Mouse (Mus musculus) lung, adult 2 months (tissue): Measurements from ENCODE around the gene Olfr1102. TPM values are rescaled to one million over a fixed set of nuclear protein-coding genes. Genes with fewer than 3 reads are reported as not detected.

Experiments
- DNase-seq: peaks from one replicate; pipeline ENCODE4 v3.0.0; 2022
- H3K4me1 ChIP-seq: fragments of 200-500 bp; 2 replicates; pipeline ENCODE4 v1.6.1; 2011; ENCODE audit warnings: low read length; ENCODE audit not compliant: control insufficient read depth, insufficient read depth
- H3K4me3 ChIP-seq: fragments of 200-500 bp; replicated peaks from 2 replicates; pipeline ENCODE3; 2011; ENCODE audit warnings: low read depth, mild to moderate bottlenecking, control low read depth, low read length; ENCODE audit errors: extremely low read depth
- CTCF ChIP-seq: fragments of 200-500 bp; IDR thresholded peaks from 2 replicates; pipeline ENCODE4 v1.5.1; 2011; ENCODE audit warnings: mild to moderate bottlenecking, low read length, control low read depth; ENCODE audit not compliant: insufficient read depth
- POLR2A ChIP-seq: fragments of 200-500 bp; IDR thresholded peaks from 2 replicates; pipeline ENCODE4 v1.6.1; 2011; ENCODE audit warnings: low read depth, mild to moderate bottlenecking, control low read depth, low read length, borderline replicate concordance; ENCODE audit errors: extremely low read depth
- WGBS: fragments of 180-500 bp; shearing (Covaris S2); methylation state at CpG from one replicate; pipeline ENCODE4 v1.1.7; 2018; 5-methylcytosine and 5-hydroxymethylcytosine counted together
- polyA plus RNA-seq: library from polyadenylated mRNA; depleted of rRNA; stranded (reverse); fragments of >200 nt; gene quantifications from 2 replicates; pipeline ENCODE4 v1.2.3, GENCODE M21; 2012; rRNA removed

Olfr1102 gene
- polyA plus RNA-seq: not detected in 2 replicates

GRCm38 (mm10) chr2:86998098-86998497 lies at the start of gene Olfr1102:
Gene Olfr1102, plus strand, starts transcription at chr2:86998398.
- no peak for TF ChIP-seq CTCF
- TF ChIP-seq POLR2A: no peak
- H3K4me1 ChIP-seq: no peaks in the 10 kb centered on the region

GRCm38 (mm10) chr2:86960593-86960992 lies 37.6 kb upstream of the Olfr1102 start, which contains the start of gene Olfr1099:
Gene Olfr1099, minus strand, starts transcription at chr2:86960693.
- Histone ChIP-seq H3K4me1 (no peaks in the 10 kb centered on the region), H3K4me3 (no peak within 1 kb of the TSS)
- no peak for DNase-seq
- WGBS: 66% methylated on average over 1 of the region's 1 CpGs
- TF ChIP-seq CTCF: no peak
- TF ChIP-seq POLR2A: no peak

More at GRCm38 (mm10) chr2:86998098-86998497, at the start of gene Olfr1102:
- H3K4me3 ChIP-seq: no peak within 1 kb of the TSS
- DNase-seq: no peak

GRCm38 (mm10) chr2:86979854-86980253 lies 18.3 kb upstream of the Olfr1102 start, which contains the start of gene Olfr1100:
Gene Olfr1100, minus strand, starts transcription at chr2:86979954.
- Histone ChIP-seq H3K4me1 (no peaks in the 10 kb centered on the region), H3K4me3 (no peak within 1 kb of the TSS)
- no peak for DNase-seq
- WGBS: 63% methylated on average over 3 of the region's 3 CpGs
- TF ChIP-seq CTCF (no peak), POLR2A (no peak)

- WGBS: 57% methylated on average over 3 of the region's 3 CpGs
- Histone ChIP-seq H3K4me1 (no peaks in the 10 kb centered on the region), H3K4me3 (no peak within 1 kb of the TSS)
- no peak for DNase-seq
- no peak for TF ChIP-seq POLR2A
- no peak for TF ChIP-seq CTCF
Measured at GRCm38 (mm10) chr2:86991121-86991520, 7.1 kb upstream of the Olfr1102 start, which contains the start of gene Olfr1101. Gene Olfr1101, minus strand, starts transcription at chr2:86991221.

GRCm38 (mm10) chr2:87026980-87027379 lies 28.8 kb downstream of the Olfr1102 start, which contains the start of gene Olfr1104:
Gene Olfr1104, minus strand, starts transcription at chr2:87027080.
- 73% methylated on average over 1 of the region's 1 CpGs for WGBS
- Histone ChIP-seq H3K4me3 (no peak within 1 kb of the TSS), H3K4me1 (no peaks in the 10 kb centered on the region)
- DNase-seq: no peak
- no peak for TF ChIP-seq CTCF
- TF ChIP-seq POLR2A: no peak

- no peak within 1 kb of the TSS for H3K4me3 ChIP-seq
- no peak for DNase-seq
- no peaks in the 10 kb centered on the region for H3K4me1 ChIP-seq
- TF ChIP-seq POLR2A: no peak
- no peak for TF ChIP-seq CTCF
Measured at GRCm38 (mm10) chr2:87036431-87036830, 38.2 kb downstream of the Olfr1102 start, which contains the start of gene Olfr1105. Gene Olfr1105, minus strand, starts transcription at chr2:87036531.

GRCm38 (mm10) chr2:87052173-87052572 lies 54.0 kb downstream of the Olfr1102 start, which contains the start of gene Olfr1106:
Gene Olfr1106, minus strand, starts transcription at chr2:87052273.
- Histone ChIP-seq H3K4me3 (no peak within 1 kb of the TSS), H3K4me1 (no peaks in the 10 kb centered on the region)
- DNase-seq: no peak
- WGBS: 56% methylated on average over 1 of the region's 1 CpGs
- TF ChIP-seq POLR2A: no peak
- TF ChIP-seq CTCF: no peak

Other genes with a start within 250 kb of the Olfr1102 start
- not detected in 2 replicates for gene Olfr1090, start 239.4 kb upstream of the Olfr1102 start, polyA plus RNA-seq
- not detected in 2 replicates for gene Olfr1093, start 215.9 kb upstream of the Olfr1102 start, polyA plus RNA-seq
- gene Olfr141, start 188.4 kb upstream of the Olfr1102 start, polyA plus RNA-seq: not detected in 2 replicates
- gene Olfr1094, start 173.7 kb upstream of the Olfr1102 start, polyA plus RNA-seq: not detected in 2 replicates
- gene Olfr1095, start 146.7 kb upstream of the Olfr1102 start, polyA plus RNA-seq: not detected in 2 replicates
- gene Gm13723, start 123.6 kb upstream of the Olfr1102 start, polyA plus RNA-seq: not detected in 2 replicates
- gene Olfr1097, start 106.2 kb upstream of the Olfr1102 start, polyA plus RNA-seq: not detected in 2 replicates
- gene Olfr1098, start 73.9 kb upstream of the Olfr1102 start, polyA plus RNA-seq: not detected in 2 replicates
- gene Olfr1099, start 37.7 kb upstream of the Olfr1102 start, polyA plus RNA-seq: not detected in 2 replicates
- not detected in 2 replicates for gene Olfr1100, start 18.4 kb upstream of the Olfr1102 start, polyA plus RNA-seq
- not detected in 2 replicates for gene Olfr1101, start 7.2 kb upstream of the Olfr1102 start, polyA plus RNA-seq
- gene Olfr1104, start 28.7 kb downstream of the Olfr1102 start, polyA plus RNA-seq: not detected in 2 replicates
- not detected in 2 replicates for gene Olfr1105, start 38.1 kb downstream of the Olfr1102 start, polyA plus RNA-seq
- gene Olfr1106, start 53.9 kb downstream of the Olfr1102 start, polyA plus RNA-seq: not detected in 2 replicates
- not detected in 2 replicates for gene Olfr1107, start 77.4 kb downstream of the Olfr1102 start, polyA plus RNA-seq
- gene Olfr1109, start 97.6 kb downstream of the Olfr1102 start, polyA plus RNA-seq: not detected in 2 replicates
- gene Olfr259, start 116.2 kb downstream of the Olfr1102 start, polyA plus RNA-seq: not detected in 2 replicates
- gene Olfr1110, start 141.9 kb downstream of the Olfr1102 start, polyA plus RNA-seq: not detected in 2 replicates
- gene Olfr1111, start 154.2 kb downstream of the Olfr1102 start, polyA plus RNA-seq: not detected in 2 replicates
- gene Olfr1112, start 189.4 kb downstream of the Olfr1102 start, polyA plus RNA-seq: not detected in 2 replicates
- gene Olfr1113, start 210.6 kb downstream of the Olfr1102 start, polyA plus RNA-seq: not detected in 2 replicates
- gene Olfr1115, start 249.6 kb downstream of the Olfr1102 start, polyA plus RNA-seq: not detected in 2 replicates